Mouse (Mus musculus): ENCODE results near the gene Rem1. TPM values are rescaled to one million over a fixed set of nuclear protein-coding genes. Genes with fewer than 3 reads are reported as not detected.

The Rem1 gene
- polyA plus RNA-seq, 1 experiment: not detected

DNA sequence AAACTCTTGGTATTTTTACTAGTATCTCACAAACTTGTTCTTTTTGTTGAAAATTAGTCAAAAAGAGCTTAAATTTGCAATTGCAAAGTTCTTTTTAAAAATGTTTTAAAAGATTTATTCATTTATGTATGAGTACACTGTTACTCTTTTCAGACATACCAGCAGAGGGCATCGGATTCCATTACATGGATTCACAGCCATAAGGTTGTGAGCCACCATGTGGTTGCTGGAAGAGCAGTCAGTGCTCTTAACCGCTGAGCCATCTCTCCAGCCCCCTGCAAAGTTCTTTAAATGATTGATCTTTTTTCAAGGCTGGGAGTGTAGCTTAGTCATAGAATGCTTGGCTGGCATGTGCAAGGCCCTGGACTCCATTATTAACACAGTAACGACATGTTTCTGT lies 51.6 kb downstream of the Rem1 start:
- 31% methylated on average over 3 of the region's 3 CpGs for WGBS
- no peak for TF ChIP-seq POLR2A (IDR thresholded peaks at IDR 0.05; ENCODE audit: insufficient read depth, low read depth, low read length)
- no peak for TF ChIP-seq CTCF (IDR thresholded peaks at IDR 0.05; ENCODE audit: insufficient read depth, low read depth, low read length)
- H3K27ac ChIP-seq (ENCODE audit: insufficient read depth, low read depth, low read length): no peak overlapping the region
- peaks cover 22% of the 10 kb centered on the region for H3K4me1 ChIP-seq (ENCODE audit: control insufficient read depth, insufficient read depth, low read length)
- H3K4me3 ChIP-seq (ENCODE audit: insufficient read depth, low read depth, low read length): no peak overlapping the region

DNA sequence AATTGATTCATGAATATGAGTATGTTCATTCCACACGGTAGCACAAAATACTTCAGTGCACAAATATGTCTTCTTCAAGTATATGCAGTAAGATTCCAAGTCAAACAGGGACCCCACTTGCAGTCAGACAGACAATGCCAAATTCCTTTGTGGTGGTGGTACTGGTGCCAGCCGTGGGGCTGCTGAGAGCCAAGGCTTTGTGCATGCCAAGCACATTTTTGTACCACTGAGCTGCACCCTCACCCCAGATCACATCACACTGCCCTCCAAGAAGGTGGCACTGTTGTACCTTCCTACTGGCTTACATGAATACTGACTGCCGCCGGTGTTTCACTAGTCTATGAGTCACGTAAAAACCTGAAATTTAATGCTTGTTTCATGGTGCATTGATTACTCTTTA lies 52.2 kb downstream of the Rem1 start:
- WGBS: 59% methylated on average over 5 of the region's 5 CpGs
- Histone ChIP-seq H3K4me3 (ENCODE audit: insufficient read depth, low read depth, low read length) (no peak overlapping the region), H3K27ac (ENCODE audit: insufficient read depth, low read depth, low read length) (no peak overlapping the region), H3K4me1 (ENCODE audit: control insufficient read depth, insufficient read depth, low read length) (peaks cover 20% of the 10 kb centered on the region)
- no peak for TF ChIP-seq POLR2A (IDR thresholded peaks at IDR 0.05; ENCODE audit: insufficient read depth, low read depth, low read length)
- TF ChIP-seq CTCF (IDR thresholded peaks at IDR 0.05; ENCODE audit: insufficient read depth, low read depth, low read length): no peak

DNA sequence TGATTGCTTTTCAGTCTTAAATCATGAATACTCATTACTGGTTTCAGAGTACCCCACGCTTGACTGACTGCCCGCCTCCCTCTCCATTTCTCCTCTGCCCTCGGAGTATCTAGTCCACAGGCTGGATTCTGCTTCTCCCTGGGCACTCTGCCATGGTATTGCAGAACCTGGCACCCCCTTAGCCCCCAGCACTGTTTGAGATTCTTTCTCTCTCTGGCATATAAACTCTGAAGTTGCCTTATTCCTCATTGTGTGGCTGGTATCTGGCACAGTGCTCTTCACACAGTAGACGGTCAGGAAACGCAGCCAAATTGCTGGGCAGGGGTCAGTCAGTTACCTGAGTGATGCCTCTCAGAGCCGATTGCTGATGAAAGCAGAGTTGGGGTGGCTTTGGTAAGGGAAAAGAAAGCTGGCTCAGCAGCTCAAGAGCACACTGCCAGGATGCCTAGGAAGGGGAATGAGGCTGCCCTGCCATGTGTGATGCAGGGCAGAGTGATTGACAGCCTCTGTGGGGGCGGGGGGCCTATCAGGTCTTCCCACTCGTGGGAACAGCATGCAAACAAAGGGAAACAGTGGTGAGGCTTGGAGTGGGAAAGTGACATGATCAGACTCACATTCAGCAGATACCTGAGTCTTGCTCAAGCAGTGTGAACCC lies 53.1 kb downstream of the Rem1 start:
- H3K4me1 ChIP-seq (ENCODE audit: control insufficient read depth, insufficient read depth, low read length): peaks cover 16% of the 10 kb centered on the region; the same call in 1 of the 2 replicates
- WGBS: 36% methylated on average over 8 of the region's 8 CpGs
- no peak for TF ChIP-seq POLR2A (IDR thresholded peaks at IDR 0.05; ENCODE audit: insufficient read depth, low read depth, low read length)
- TF ChIP-seq CTCF (IDR thresholded peaks at IDR 0.05; ENCODE audit: insufficient read depth, low read depth, low read length): no peak
- no peak overlapping the region for H3K27ac ChIP-seq (ENCODE audit: insufficient read depth, low read depth, low read length)
- H3K4me3 ChIP-seq (ENCODE audit: insufficient read depth, low read depth, low read length): no peak overlapping the region

DNA sequence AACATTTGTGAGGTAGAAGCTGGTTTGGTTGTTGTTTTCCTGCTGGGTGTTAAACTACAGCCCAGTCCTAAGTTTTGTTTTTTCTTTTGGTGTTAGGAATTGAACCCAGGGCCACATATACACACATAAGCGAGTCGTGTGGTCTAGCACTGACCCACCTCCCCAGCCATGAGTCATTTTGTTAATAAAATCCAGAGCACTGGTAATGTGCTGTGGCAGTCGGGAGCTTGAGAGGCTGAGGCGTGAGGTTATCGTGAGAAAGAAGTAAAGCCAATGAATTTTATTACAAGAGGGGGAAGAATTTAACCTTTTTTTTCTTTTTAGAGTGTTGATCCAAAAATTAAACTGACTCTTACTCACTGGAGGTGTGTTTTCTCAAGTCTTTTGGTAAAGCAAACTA lies 56.3 kb downstream of the Rem1 start:
- 85% methylated on average over 5 of the region's 5 CpGs for WGBS
- no peak for TF ChIP-seq POLR2A (IDR thresholded peaks at IDR 0.05; ENCODE audit: insufficient read depth, low read depth, low read length)
- TF ChIP-seq CTCF (IDR thresholded peaks at IDR 0.05; ENCODE audit: insufficient read depth, low read depth, low read length): no peak
- Histone ChIP-seq H3K4me3 (ENCODE audit: insufficient read depth, low read depth, low read length) (no peak overlapping the region), H3K4me1 (ENCODE audit: control insufficient read depth, insufficient read depth, low read length) (peaks cover 11% of the 10 kb centered on the region; the same call in 1 of the 2 replicates), H3K27ac (ENCODE audit: insufficient read depth, low read depth, low read length) (no peak overlapping the region)

Other genes starting within 250 kb of the Rem1 start
- gene Sox12, start 228.9 kb upstream of the Rem1 start, polyA plus RNA-seq (2012; ENCODE audit: insufficient read depth, insufficient read length, low replicate concordance, missing spikeins): not detected in 2 replicates
- not detected in 2 replicates for gene Zcchc3, start 211.9 kb upstream of the Rem1 start, polyA plus RNA-seq (2012; ENCODE audit: insufficient read depth, insufficient read length, low replicate concordance, missing spikeins)
- not detected in 2 replicates for gene 6820408C15Rik, start 211.4 kb upstream of the Rem1 start, polyA plus RNA-seq (2012; ENCODE audit: insufficient read depth, insufficient read length, low replicate concordance, missing spikeins)
- gene Defb23, start 162.3 kb upstream of the Rem1 start, polyA plus RNA-seq (2012; ENCODE audit: insufficient read depth, insufficient read length, low replicate concordance, missing spikeins): not detected in 2 replicates
- not detected in 2 replicates for gene Defb20, start 149.9 kb upstream of the Rem1 start, polyA plus RNA-seq (2012; ENCODE audit: insufficient read depth, insufficient read length, low replicate concordance, missing spikeins)
- gene Defb22, start 136.8 kb upstream of the Rem1 start, polyA plus RNA-seq (2012; ENCODE audit: insufficient read depth, insufficient read length, low replicate concordance, missing spikeins): not detected in 2 replicates
- not detected in 2 replicates for gene Defb26, start 115.3 kb upstream of the Rem1 start, polyA plus RNA-seq (2012; ENCODE audit: insufficient read depth, insufficient read length, low replicate concordance, missing spikeins)
- not detected in 2 replicates for gene Defb28, start 108.7 kb upstream of the Rem1 start, polyA plus RNA-seq (2012; ENCODE audit: insufficient read depth, insufficient read length, low replicate concordance, missing spikeins)
- gene Defb29, start 86.9 kb upstream of the Rem1 start, polyA plus RNA-seq (2012; ENCODE audit: insufficient read depth, insufficient read length, low replicate concordance, missing spikeins): not detected in 2 replicates
- gene Gm17416, start 57.6 kb upstream of the Rem1 start, polyA plus RNA-seq (2012; ENCODE audit: insufficient read depth, insufficient read length, low replicate concordance, missing spikeins): not detected in 2 replicates
- not detected in 2 replicates for gene Defb21, start 54.2 kb upstream of the Rem1 start, polyA plus RNA-seq (2012; ENCODE audit: insufficient read depth, insufficient read length, low replicate concordance, missing spikeins)
- not detected in 2 replicates for gene Defb19, start 46.6 kb upstream of the Rem1 start, polyA plus RNA-seq (2012; ENCODE audit: insufficient read depth, insufficient read length, low replicate concordance, missing spikeins)
- gene Defb45, start 27.6 kb upstream of the Rem1 start, polyA plus RNA-seq (2012; ENCODE audit: insufficient read depth, insufficient read length, low replicate concordance, missing spikeins): not detected in 2 replicates
- not detected in 2 replicates for gene Defb36, start 22.6 kb upstream of the Rem1 start, polyA plus RNA-seq (2012; ENCODE audit: insufficient read depth, insufficient read length, low replicate concordance, missing spikeins)
- not detected in 2 replicates for gene Defb25, start 3.9 kb upstream of the Rem1 start, polyA plus RNA-seq (2012; ENCODE audit: insufficient read depth, insufficient read length, low replicate concordance, missing spikeins)
- gene H13, start 42.5 kb downstream of the Rem1 start, polyA plus RNA-seq (2012; ENCODE audit: insufficient read depth, insufficient read length, low replicate concordance, missing spikeins): not detected in 2 replicates
- gene Mcts2, start 60.1 kb downstream of the Rem1 start, polyA plus RNA-seq (2012; ENCODE audit: insufficient read depth, insufficient read length, low replicate concordance, missing spikeins): not detected in 2 replicates
- not detected in 2 replicates for gene Id1, start 109.3 kb downstream of the Rem1 start, polyA plus RNA-seq (2012; ENCODE audit: insufficient read depth, insufficient read length, low replicate concordance, missing spikeins)
- not detected in 2 replicates for gene Cox4i2, start 127.2 kb downstream of the Rem1 start, polyA plus RNA-seq (2012; ENCODE audit: insufficient read depth, insufficient read length, low replicate concordance, missing spikeins)
- 296 and 622 TPM in 2 replicates for gene Bcl2l1, start 204.8 kb downstream of the Rem1 start, polyA plus RNA-seq (2012; ENCODE audit: insufficient read depth, insufficient read length, low replicate concordance, missing spikeins)
- gene Tpx2, start 221.0 kb downstream of the Rem1 start, polyA plus RNA-seq (2012; ENCODE audit: insufficient read depth, insufficient read length, low replicate concordance, missing spikeins): 120 TPM in 1 of 2 replicates, not detected in the other

Measured in olfactory bulb, adult 2 months (tissue).